Mouse (Mus musculus): ENCODE measurements around the gene Ufd1. TPM values are rescaled to one million over a fixed set of nuclear protein-coding genes. Genes with fewer than 3 reads are reported as not detected.

The Ufd1 gene
- 10 to 100 TPM; 65.5 to 69.2 TPM for total RNA-seq (2021)

DNA sequence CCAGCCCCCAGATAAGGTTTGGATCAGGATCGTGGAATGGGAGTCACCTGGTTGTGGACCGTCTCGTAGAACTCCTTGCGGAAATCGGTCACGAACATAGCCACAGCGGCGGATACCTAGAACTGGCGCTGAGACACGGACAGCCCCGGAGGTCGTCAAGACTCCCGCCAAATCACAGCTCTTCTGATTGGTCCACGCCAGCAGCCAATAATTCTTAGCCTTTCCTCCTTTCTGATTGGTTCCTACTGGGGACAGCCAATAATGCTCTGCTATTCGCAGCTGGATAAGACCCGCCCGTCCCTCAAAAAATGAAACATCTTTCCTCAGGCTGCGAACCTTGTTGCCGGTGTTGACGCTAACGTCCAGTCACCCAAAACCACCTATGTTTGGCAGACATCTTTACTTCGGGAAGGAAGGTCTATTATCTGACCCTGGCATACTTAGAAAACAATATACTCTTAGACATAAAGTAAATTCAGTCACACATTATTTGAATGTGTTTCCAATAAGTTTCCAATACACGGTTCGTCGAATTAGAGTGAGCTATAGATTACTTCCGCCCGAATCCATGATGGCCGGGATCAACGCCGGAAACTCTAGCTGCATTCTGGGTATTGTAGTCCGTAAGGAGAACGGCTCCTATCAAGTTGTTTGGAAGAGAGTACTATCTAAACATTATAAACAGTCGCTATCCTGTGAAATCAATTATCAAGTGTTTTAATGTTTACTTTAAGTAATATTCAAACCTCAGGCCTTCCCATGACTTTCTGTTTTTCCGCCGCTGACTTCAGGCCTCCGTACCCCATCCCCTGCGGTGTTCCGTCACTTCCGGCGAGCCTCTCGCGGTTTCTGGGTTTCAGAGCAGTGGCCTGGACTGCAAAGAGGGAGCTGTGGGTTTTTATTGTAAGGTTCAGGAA is at the start of gene Ufd1, which contains the start of gene Cdc45:
Ufd1 (plus strand) TSS at position 312 of the 917 bp plus-strand sequence.
Cdc45 (minus strand) TSS at position 520 of the 917 bp plus-strand sequence.
- DNase-seq: peak; percentile 93 to 95
- intact Hi-C loops (cut with DNase I): loop anchor here (2.0 kb wide), 1 partner anchor 65 kb away; the partner anchor contains the start of genes Hira and Mrpl40

DNA sequence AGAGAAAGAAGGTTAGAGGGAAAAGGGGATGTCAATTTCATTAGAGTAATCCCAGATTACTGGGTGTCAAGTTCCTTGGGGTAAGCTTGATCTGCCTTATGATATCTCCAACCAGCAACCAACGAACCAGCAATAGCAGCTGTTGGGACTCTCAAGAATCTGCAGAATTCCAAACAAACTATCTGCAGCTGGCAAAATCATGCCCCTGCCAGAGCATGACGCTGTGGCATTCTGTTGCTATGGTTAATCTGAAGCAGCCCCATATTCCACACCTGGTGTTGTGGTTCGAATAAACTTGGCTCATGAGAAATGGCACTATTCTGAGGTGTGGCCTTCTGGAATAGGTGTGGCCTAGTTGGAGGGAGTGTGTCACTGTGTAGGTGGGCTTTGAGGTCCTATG is 48.6 kb upstream of the Ufd1 start:
- no peak for DNase-seq
- intact Hi-C loops (cut with DNase I): no loop called here

DNA sequence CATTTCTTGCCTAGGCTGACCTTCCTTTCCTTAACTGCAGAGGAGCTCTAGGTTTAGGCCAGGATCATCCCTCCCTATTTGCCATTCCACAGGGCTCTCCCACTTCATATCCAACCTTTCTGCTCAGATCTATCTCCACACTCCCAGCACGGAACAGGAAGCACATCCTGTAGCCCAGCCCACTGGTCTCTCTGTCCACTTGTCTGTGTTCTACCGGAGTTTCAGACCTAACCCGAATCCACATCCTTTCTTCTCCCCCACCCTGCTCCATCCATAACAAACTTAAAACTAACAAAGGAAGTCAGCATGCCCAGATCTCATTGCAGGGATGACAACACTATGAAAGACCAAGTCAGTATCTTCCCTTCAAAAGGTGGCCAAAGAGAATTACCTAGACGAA is 45.2 kb upstream of the Ufd1 start:
- intact Hi-C loops (cut with DNase I): no loop called here

DNA sequence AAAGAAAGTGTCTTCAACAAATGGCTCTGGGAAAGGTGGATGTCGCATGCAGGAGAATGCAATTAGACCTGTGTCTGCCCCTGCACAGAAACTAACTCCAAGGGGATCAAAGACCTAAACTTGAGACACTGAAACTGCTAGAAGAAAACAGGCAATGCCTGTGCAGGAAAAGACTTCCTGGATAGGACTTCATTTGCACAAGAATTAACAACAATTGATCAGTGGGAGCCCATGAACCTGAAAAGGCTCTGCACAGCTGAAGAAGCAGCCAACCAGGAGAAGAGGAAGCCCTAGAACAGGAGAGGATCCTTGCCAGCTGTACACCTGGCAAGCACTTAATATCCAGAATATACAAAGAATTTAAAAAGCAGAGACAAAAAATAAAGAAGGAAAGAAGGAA is 42.1 kb upstream of the Ufd1 start:
- intact Hi-C loops (cut with DNase I): no loop called here
- no peak for DNase-seq

More for the DNA sequence above, 45.2 kb upstream of the Ufd1 start:
- DNase-seq: no peak

DNA sequence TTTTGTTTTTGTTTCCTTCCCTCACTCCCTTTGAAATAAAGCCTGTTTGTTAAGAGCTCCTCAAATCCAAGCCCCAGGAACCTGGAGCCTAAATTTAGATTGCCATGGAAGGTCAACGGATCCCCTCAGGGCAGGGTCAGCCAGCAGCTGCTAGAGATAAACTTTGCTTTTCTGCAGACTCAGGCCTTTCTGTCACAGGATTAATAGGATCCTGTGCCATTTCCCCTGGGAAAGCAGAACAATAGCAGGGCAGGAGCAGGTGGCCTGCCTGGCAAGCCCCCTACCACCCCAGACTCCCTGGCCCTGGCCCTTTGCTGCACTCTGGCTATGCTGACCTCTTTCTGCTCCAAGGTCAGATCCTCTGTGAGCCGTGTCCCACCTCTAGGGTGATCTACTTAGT is 37.6 kb upstream of the Ufd1 start:
- no peak for DNase-seq
- intact Hi-C loops (cut with DNase I): no loop called here

DNA sequence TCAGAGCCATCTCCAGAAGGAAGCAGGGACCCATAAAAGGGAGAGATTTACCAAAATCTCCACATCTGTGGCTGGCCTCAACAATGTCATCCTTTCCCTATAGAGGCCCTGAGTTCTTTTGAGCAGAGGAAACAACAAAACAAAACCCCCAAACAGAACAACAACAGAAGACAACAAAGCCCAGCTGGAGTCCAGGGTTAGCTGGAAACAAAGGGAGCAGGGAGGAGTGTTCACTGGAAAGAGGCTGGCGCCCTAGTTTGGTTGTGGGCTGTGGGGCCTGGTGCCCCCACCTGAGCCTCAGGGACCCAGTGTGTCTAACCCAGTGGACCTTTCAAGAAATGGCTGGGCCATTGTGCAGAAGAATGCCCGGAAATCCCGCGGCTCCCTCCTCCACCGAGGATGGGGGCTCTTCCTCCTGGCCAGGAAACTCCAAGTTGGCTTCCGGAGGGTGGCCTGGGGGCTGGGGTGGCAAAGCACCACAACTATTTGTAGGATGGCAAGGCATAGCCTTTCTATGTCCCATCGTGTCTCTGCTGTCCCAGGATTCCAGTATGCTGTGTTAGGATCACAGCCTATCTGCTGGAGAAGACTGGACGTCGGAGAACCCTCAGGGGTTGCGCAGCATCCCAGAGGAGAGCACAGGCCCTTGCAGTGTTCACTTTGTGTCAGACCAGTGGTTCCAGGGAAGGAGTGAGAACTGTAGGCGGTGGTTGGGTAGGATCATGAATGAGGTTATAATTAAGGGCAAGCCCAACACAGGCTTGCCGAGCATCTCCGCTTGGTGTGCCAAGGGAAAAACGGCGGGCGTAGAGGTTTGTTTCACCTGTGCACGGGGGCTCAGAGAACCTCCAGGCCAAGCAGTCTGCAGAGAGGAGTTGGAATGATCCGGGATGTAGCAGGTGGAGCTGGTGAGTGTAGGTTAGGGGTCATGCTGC is 35.7 kb upstream of the Ufd1 start:
- intact Hi-C loops (cut with DNase I): loop anchor here (1.0 to 2.0 kb wide), 2 partner anchors 29 to 43 kb away; no protein-coding TSS in a partner anchor
- peak; percentile 45 to 61 for DNase-seq

DNA sequence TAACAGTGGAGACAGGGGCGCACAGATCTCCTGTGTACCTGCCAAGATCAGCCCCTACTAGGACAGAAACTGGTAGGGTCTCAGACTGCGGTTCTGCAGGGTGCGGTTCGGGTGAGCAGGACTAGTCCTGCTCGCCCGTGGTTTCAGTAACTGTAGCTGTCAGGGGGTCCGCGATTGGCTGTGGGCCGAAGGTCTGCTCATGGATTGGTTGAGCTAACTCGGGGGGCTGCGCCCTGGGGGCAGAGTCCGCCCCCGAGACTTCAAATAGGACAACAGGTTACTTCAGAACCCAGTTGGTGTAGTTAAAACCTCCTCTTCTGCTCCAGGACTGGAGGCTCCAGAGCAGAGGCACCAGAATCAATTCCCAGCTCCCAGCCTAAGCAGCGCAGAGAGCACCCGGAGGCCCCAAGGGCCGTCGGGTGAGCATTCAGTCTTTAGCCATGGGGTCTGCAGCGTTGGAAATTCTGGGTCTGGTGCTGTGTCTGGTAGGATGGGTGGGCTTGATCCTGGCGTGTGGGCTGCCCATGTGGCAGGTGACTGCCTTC is 35.0 kb upstream of the Ufd1 start, which contains the start of gene Cldn5:
Cldn5 (plus strand) TSS at position 292 of the 545 bp plus-strand sequence.
- peak; percentile 63 to 68 for DNase-seq
- intact Hi-C loops (cut with DNase I): loop anchor here (1.0 to 2.0 kb wide), 2 partner anchors 30 to 43 kb away; no protein-coding TSS in a partner anchor

DNA sequence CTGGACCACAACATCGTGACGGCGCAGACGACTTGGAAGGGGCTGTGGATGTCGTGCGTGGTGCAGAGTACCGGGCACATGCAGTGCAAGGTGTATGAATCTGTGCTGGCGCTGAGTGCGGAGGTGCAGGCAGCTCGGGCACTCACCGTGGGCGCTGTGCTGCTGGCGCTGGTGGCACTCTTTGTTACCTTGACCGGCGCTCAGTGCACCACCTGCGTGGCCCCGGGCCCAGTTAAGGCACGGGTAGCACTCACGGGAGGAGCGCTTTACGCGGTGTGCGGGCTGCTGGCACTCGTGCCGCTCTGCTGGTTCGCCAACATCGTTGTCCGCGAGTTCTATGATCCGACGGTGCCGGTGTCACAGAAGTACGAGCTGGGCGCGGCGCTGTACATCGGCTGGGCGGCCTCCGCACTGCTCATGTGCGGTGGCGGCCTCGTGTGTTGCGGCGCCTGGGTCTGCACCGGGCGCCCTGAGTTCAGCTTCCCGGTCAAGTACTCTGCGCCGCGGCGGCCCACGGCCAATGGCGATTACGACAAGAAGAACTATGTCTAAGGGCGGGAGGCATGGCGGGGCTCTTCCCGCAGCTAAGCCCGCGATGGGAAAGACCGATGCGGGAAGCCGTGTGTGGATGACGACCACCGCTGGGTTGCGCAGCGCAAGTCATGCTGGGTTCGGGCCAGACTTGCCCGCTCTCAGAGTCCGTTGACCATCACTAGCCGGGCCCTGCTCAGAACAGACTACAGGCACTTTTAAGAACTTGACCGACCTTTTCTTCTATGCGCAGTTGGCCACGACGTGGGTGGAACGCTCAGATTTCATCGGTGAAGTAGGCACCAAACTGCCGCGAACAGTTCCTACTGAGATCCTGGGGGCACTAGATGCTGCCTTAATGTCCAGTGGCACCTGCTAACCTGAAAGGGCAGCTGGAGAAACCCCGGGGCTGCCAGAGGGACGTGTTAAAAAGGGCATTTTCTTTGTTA is 34.2 kb upstream of the Ufd1 start:
- intact Hi-C loops (cut with DNase I): loop anchor here (2.0 kb wide), 2 partner anchors 31 to 75 kb away; no protein-coding TSS in a partner anchor

DNA sequence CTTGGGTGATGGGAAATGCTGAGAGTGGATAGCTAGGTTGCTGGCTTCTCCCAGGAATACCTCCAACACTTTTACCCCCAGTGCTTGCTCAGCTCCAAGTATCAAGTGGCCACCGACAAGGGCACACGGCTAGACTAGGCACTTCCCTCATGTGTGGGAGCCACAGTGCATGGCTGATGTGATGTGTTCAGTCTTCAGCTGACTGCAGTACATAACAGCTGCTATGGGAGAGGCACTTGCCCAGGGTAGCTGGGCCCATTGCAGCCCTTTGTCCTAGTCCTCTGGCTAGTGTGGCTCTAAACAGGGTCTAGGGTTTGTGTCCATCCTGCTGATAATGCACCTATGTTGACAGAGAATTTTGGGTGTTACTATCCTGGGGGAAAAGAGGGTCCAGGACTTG is 33.1 kb upstream of the Ufd1 start:
- intact Hi-C loops (cut with DNase I): loop anchor here (2.0 kb wide), 1 partner anchor 76 kb away; no protein-coding TSS in a partner anchor

More for the DNA sequence above, 34.2 kb upstream of the Ufd1 start:
- peak in 1 of 2 experiments; percentile 20 for DNase-seq

DNA sequence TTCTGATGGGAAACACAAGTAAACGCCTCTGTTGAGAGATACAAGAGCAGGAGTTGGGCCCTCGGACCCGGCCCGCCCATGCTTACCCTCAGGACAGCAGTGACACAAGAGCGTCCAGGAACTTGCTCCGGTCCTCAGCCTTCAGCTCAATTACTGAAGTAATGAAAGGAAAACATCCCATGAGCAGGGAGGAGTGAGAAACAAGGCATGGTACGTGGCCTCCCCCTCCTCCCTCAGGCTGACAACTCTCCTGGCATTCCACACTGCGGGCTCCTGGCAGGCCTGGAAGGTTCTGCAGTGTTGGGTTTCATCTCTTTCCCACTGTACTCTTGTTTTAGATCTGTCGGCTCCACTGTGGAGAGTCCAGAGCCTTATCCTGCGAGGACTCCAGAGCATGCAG is 29.8 kb upstream of the Ufd1 start:
- DNase-seq: no peak
- intact Hi-C loops (cut with DNase I): no loop called here

More for the DNA sequence above, 33.1 kb upstream of the Ufd1 start:
- DNase-seq: no peak

DNA sequence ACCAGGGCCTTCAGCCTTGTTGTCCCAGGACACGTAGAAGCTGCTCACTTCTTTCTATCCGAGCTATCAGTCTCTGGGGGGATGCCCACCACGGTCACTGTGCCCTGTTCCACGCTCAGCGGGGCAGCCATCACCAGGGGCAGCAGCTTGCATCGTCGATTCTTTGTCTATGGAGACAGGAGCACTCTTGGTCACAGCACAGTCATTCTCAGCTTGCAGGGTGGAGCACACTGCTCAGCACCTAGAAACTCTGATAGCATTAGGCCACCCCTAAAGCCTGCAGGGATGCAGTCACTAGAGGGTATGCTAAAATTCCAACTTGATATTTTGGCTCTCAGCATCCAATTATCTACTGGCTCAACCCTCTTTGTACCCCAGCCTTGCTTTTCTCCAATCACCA is 26.6 kb upstream of the Ufd1 start:
- DNase-seq: no peak
- intact Hi-C loops (cut with DNase I): no loop called here

DNA sequence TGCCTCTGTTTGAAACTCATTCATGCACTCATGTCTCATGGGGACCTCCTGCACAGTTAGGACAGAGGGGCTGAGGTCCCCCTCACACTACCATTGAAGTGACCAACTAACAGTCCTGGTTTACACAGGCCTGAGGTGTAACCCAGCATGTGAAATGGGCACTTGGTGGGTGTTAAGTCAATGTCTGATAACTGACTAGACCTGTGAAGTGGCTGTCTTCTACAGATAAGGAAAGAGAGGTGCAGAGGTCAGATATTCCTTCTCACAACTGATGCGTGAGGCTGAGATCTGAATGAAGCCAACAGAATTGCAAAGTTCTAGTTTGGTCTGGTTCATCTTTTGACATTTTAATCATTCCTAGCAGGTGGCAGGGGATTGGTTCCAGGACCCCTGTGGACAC is 26.1 kb upstream of the Ufd1 start:
- intact Hi-C loops (cut with DNase I): no loop called here
- DNase-seq: no peak

DNA sequence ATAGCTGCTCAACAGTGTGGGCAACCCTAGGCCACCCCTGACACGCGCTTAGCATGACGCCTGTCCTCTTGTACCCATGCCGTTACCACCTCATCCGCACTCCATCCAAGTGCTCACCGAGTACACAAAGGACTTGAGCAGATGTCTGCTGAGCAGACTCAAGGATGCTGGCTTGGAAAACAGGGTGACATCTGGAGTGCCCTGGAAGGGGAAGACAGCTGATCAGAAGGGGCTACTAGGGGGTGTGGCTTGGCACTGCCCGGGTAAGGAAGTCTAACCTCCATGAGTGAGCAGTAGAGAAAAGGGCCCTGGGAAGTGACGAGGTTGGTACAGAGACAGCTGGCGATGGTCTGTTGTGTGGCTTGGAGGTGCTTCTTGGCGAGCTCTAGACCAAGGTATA is 24.9 kb upstream of the Ufd1 start:
- intact Hi-C loops (cut with DNase I): no loop called here
- no peak for DNase-seq

DNA sequence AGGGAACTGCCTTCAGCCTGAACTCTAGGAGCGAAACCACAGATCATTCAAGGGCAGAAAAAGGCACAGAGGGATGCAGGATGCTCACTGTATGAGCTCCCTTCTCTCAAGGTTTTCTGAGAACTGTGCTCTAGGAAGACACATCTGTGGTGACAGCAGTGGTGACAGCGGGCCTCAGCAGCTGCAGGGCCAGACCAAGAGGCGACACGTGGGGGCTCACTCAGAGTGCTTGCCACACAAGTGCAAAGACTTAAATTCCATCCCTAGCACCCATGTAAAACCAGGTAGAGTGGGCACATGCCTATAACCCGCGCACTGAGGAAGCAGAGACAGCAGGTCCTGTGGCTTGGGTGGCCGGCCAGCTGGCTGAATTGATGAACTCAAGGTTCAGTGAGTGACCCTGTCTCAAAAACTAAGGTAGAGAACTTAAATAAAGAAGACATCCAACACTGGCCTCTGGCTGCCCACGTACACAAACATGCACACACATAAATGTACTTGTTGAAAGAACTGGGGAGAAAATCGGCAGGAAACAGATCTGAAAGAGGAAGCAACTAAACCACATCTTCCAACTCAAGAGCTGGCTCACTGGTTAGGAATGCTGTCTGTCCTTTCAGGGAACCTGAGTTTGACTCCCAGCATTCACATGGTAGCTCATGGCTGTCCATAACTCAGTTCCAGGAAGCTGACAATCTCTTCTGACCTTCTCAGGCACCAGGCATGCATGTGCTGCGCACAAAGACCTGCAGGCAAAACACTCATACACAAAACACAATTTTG is 22.8 kb upstream of the Ufd1 start:
- DNase-seq: no peak
- intact Hi-C loops (cut with DNase I): no loop called here

DNA sequence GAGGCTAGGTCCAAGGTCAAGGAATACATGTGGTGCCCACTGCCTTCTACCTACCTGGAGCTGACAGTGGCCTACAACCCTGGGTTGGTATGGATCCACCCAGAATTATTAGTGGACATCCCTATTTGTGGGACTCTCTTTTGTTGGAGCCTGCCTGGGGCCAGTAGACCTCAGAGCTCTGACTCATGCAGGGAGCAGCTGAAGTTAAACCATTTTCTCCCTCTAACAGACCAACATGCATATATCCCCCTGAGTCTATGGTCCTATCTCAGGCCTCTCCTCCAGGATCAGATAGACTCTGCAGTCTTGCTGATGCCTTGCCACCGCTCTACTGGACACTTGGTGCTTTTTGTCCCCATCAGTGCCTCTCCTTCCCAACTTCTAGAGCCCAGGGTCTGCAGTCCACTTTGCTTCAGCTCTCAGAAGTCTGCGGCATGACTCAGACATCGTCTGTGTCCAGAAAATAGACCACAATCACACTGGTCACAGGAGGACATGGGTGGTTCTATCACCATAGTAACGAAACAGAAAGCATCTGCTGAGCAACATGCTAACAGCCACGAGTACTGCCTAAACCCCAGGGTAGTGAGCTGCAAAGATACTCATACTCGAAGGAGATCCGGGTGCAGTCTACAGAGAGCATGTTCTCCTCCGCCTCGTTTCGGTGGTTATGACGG is 16.2 kb upstream of the Ufd1 start:
- DNase-seq: no peak
- intact Hi-C loops (cut with DNase I): loop anchor here (5.0 to 10.0 kb wide), 3 partner anchors 78 to 351 kb away; partner anchors contain the start of genes Gm49601 and Sept5

DNA sequence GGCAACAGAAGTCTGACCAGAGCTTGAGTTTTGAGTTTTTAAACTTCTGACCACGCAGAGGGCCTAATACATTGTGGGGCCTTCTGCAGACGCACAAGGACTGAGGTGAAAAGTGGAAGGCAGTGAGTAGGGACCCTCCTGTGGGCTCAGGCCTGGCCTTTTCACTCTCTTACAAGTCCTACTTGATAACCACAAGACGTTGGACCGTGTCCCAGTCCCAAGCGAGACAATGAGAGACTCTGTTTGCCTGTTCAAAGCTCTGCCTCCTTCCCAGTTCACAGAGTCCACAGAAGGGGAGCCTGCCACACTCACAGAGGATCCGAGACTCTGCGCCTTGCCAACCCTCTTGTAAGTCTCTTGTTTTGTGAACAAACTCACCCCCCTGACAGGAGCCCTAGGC is 14.9 kb upstream of the Ufd1 start:
- DNase-seq: no peak
- intact Hi-C loops (cut with DNase I): loop anchor here (5.0 to 10.0 kb wide), 3 partner anchors 79 to 352 kb away; partner anchors contain the start of genes Gm49601 and Sept5

DNA sequence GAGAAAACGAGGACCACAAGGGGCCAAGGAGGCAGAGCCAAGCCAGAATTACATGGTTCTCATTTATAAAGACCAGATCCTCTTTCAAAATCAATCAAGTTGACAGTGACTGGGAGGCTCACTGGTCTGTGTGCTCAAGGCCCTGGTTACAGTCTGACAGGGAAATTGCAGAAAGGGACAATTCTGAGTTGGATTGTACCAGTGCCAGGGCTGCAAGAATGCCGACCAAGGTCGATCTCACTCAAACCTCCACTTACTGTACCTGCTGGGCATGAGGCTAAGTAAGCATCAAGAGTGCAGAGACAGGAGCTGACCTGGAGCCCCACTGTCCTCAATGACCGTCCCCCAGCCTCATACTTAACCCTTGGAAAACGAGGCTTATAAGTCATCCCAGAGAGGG is 13.4 kb upstream of the Ufd1 start:
- no peak for DNase-seq
- intact Hi-C loops (cut with DNase I): loop anchor here (5.0 to 10.0 kb wide), 3 partner anchors 81 to 353 kb away; partner anchors contain the start of genes Gm49601 and Sept5
